Mouse (Mus musculus) fibroblast of lung, adult 2 months (primary cell): Measurements from ENCODE around the gene Sstr2.
A peak's percentile ranks its signal among the peaks of the same experiment; 100 is the strongest.

ENCODE experiments used
- DNase-seq: peaks from one replicate; pipeline ENCODE4 v3.0.0-alpha.2; 2011; ENCODE audit warnings: low read depth

Gene Sstr2

GRCm38 (mm10) chr11:113621001-113621400 is 1.9 kb downstream of the Sstr2 start:
- DNase-seq: no peak

GRCm38 (mm10) chr11:113622028-113622427 is 2.9 kb downstream of the Sstr2 start:
- DNase-seq: no peak

- DNase-seq: no peak
Observed at GRCm38 (mm10) chr11:113625437-113625836, 6.3 kb downstream of the Sstr2 start.

- DNase-seq: no peak
Observed at GRCm38 (mm10) chr11:113627785-113628184, 8.6 kb downstream of the Sstr2 start.

GRCm38 (mm10) chr11:113630642-113631041 is 11.5 kb downstream of the Sstr2 start:
- DNase-seq: no peak

GRCm38 (mm10) chr11:113631302-113631701 is 12.2 kb downstream of the Sstr2 start:
- no peak for DNase-seq

- no peak for DNase-seq
Observed at GRCm38 (mm10) chr11:113631862-113632261, 12.7 kb downstream of the Sstr2 start.

- DNase-seq: no peak
Observed at GRCm38 (mm10) chr11:113632303-113632702, 13.2 kb downstream of the Sstr2 start.

- DNase-seq: no peak
Observed at GRCm38 (mm10) chr11:113633398-113633797, 14.3 kb downstream of the Sstr2 start.

GRCm38 (mm10) chr11:113634699-113635121 is 15.6 kb downstream of the Sstr2 start:
- DNase-seq: no peak

- DNase-seq: no peak
Observed at GRCm38 (mm10) chr11:113638680-113639079, 19.5 kb downstream of the Sstr2 start.

GRCm38 (mm10) chr11:113645181-113645580 is 26.0 kb downstream of the Sstr2 start:
- no peak for DNase-seq

- DNase-seq: peak; percentile 52
Observed at GRCm38 (mm10) chr11:113648152-113648551, 29.0 kb downstream of the Sstr2 start.

GRCm38 (mm10) chr11:113648690-113649352 is 29.7 kb downstream of the Sstr2 start, which contains the start of gene Cog1:
Cog1 (plus strand) TSS chr11:113649169.
- no peak for DNase-seq

GRCm38 (mm10) chr11:113649353-113650210 is 30.4 kb downstream of the Sstr2 start, which contains the start of gene Slc39a11:
Slc39a11 (minus strand) TSS chr11:113650079.
- no peak for DNase-seq

GRCm38 (mm10) chr11:113651206-113651906 is 32.2 kb downstream of the Sstr2 start:
- DNase-seq: no peak

- DNase-seq: no peak
Observed at GRCm38 (mm10) chr11:113651907-113652273, 32.7 kb downstream of the Sstr2 start.

- no peak for DNase-seq
Observed at GRCm38 (mm10) chr11:113652516-113652915, 33.4 kb downstream of the Sstr2 start.

GRCm38 (mm10) chr11:113654105-113654504 is 35.0 kb downstream of the Sstr2 start:
- DNase-seq: no peak

- peak; percentile 43 for DNase-seq
Observed at GRCm38 (mm10) chr11:113654561-113655270, 35.6 kb downstream of the Sstr2 start.

- no peak for DNase-seq
Observed at GRCm38 (mm10) chr11:113656511-113656932, 37.4 kb downstream of the Sstr2 start.

GRCm38 (mm10) chr11:113657221-113657620 is 38.1 kb downstream of the Sstr2 start:
- no peak for DNase-seq
